Mouse (Mus musculus) brain, embryonic 14.5 days (tissue): ENCODE measurements around the gene Paics. TPM values are rescaled to one million over a fixed set of nuclear protein-coding genes. Genes with fewer than 3 reads are reported as not detected.
A peak's percentile ranks its signal among the peaks of the same experiment; 100 is the strongest.

Experiments used
- DNase-seq: peaks from one replicate; pipeline ENCODE4 v3.0.0-alpha.2; 2011; ENCODE audit warnings: low read depth
- CTCF ChIP-seq: fragments of 200-500 bp; IDR thresholded peaks from 2 replicates; pipeline ENCODE4 v1.5.1; 2012; ENCODE audit warnings: inconsistent platforms, mild to moderate bottlenecking, moderate library complexity, borderline replicate concordance; ENCODE audit not compliant: insufficient read depth, insufficient read length; ENCODE audit errors: extremely low read depth
- POLR2A ChIP-seq: fragments of 200-500 bp; IDR thresholded peaks from 2 replicates; pipeline ENCODE4 v1.6.1; 2012; ENCODE audit warnings: mild to moderate bottlenecking, inconsistent platforms, borderline replicate concordance; ENCODE audit not compliant: poor library complexity, insufficient read depth, insufficient read length, severe bottlenecking; ENCODE audit errors: extremely low read depth
- polyA plus RNA-seq: library from polyadenylated mRNA; depleted of rRNA; stranded (reverse); fragments of >200 nt; gene quantifications from 2 replicates; pipeline ENCODE4 v1.2.3, GENCODE M21; 2012

The Paics gene
- polyA plus RNA-seq, 1 experiment, result 94.4 TPM

GRCm38 (mm10) chr5:76939717-76940116 is 11.4 kb upstream of the Paics start:
- TF ChIP-seq POLR2A (no peak), CTCF (no peak)
- no peak for DNase-seq

- TF ChIP-seq CTCF, result no peak
- TF ChIP-seq POLR2A, result no peak
- no peak for DNase-seq
Measured at GRCm38 (mm10) chr5:76941975-76942374, 9.1 kb upstream of the Paics start.

- no peak for DNase-seq
- TF ChIP-seq POLR2A (no peak), CTCF (no peak)
Measured at GRCm38 (mm10) chr5:76942505-76942904, 8.6 kb upstream of the Paics start.

- DNase-seq, result no peak
- no peak for TF ChIP-seq CTCF
- no peak for TF ChIP-seq POLR2A
Measured at GRCm38 (mm10) chr5:76944965-76945677, 6.0 kb upstream of the Paics start.

- no peak for TF ChIP-seq POLR2A
- TF ChIP-seq CTCF, result no peak
- peak; percentile 22 for DNase-seq
Measured at GRCm38 (mm10) chr5:76945678-76946033, 5.5 kb upstream of the Paics start.

- no peak for DNase-seq
- TF ChIP-seq POLR2A (no peak), CTCF (no peak)
Measured at GRCm38 (mm10) chr5:76947142-76947541, 4.0 kb upstream of the Paics start.

- no peak for DNase-seq
- no peak for TF ChIP-seq CTCF
- TF ChIP-seq POLR2A, result no peak
Measured at GRCm38 (mm10) chr5:76947758-76948157, 3.3 kb upstream of the Paics start.

- TF ChIP-seq POLR2A, result no peak
- TF ChIP-seq CTCF, result no peak
- no peak for DNase-seq
Measured at GRCm38 (mm10) chr5:76950343-76951105, 583 bp upstream of the Paics start.

- TF ChIP-seq POLR2A, result no peak
- TF ChIP-seq CTCF, result no peak; the same call in 1 of the 2 replicates
- no peak for DNase-seq
Measured at GRCm38 (mm10) chr5:76952112-76953040, 1.3 kb downstream of the Paics start.

- TF ChIP-seq POLR2A (no peak), CTCF (no peak)
- DNase-seq, result no peak
Measured at GRCm38 (mm10) chr5:76953794-76954193, 2.7 kb downstream of the Paics start.
